15 mouse cellular contexts compared by ENCODE assay signal in genomic region chr16:76393267-76393666, GRCm38 (mm10).
"Had no signal": no experiment of that assay in that cellular context is flagged by ENCODE, and none has a peak within 500 bp of the region (broad histone marks: within the 10 kb centered on the region; RNA-seq: fewer than 3 reads in every experiment).

No protein-coding gene starts in this region.

- H3K4me3 ChIP-seq: neural tube, embryonic 13.5 days; neural tube, embryonic 15.5 days; stomach, embryonic 15.5 days had no signal

- H3K9me3 ChIP-seq: neural tube, embryonic 13.5 days; neural tube, embryonic 15.5 days; stomach, embryonic 15.5 days had no signal

- H3K27me3 ChIP-seq: neural tube, embryonic 13.5 days; neural tube, embryonic 15.5 days; stomach, embryonic 15.5 days had no signal

- DNase-seq: right cerebral cortex, adult 18-20 months; right cerebral cortex, postnatal 14 days; right cerebral cortex, postnatal 25 days; right cerebral cortex, postnatal 4 days; spleen, adult 18-20 months; thymus, adult 18-20 months; thymus, adult 2 months; thymus, postnatal 14 days; thymus, postnatal 25 days; thymus, postnatal 36 days; thymus, postnatal 4 days had no signal

- H3K4me2 ChIP-seq: neural tube, embryonic 13.5 days; neural tube, embryonic 15.5 days; stomach, embryonic 15.5 days had no signal

- H3K4me1 ChIP-seq: neural tube, embryonic 13.5 days; neural tube, embryonic 15.5 days; stomach, embryonic 15.5 days had no signal

- H3K36me3 ChIP-seq: neural tube, embryonic 13.5 days; neural tube, embryonic 15.5 days; stomach, embryonic 15.5 days had no signal

- H3K9ac ChIP-seq: neural tube, embryonic 13.5 days; neural tube, embryonic 15.5 days; stomach, embryonic 15.5 days had no signal

- H3K27ac ChIP-seq: neural tube, embryonic 13.5 days; neural tube, embryonic 15.5 days; stomach, embryonic 15.5 days; stomach, postnatal 0 days had no signal
